Mouse (Mus musculus) liver, adult 2 months (tissue): ENCODE results near the gene Pan3. TPM values are rescaled to one million over a fixed set of nuclear protein-coding genes. Genes with fewer than 3 reads are reported as not detected.

Experiments
- DNase-seq: peaks from one replicate; pipeline ENCODE4 v3.0.0-alpha.2; 2011; ENCODE audit warnings: low read depth, low spot score; ENCODE audit errors: extremely low read depth
- H3K27ac ChIP-seq: fragments of 200-500 bp; replicated peaks from 2 replicates; pipeline ENCODE4 v1.5.1; 2012; ENCODE audit warnings: low read depth, mild to moderate bottlenecking, control low read depth, inconsistent platforms, low read length; ENCODE audit not compliant: insufficient read depth
- H3K27me3 ChIP-seq: fragments of 200-500 bp; 2 replicates; pipeline ENCODE4 v1.6.1; 2012; ENCODE audit warnings: mild to moderate bottlenecking, moderate library complexity, low read length, inconsistent platforms; ENCODE audit not compliant: control insufficient read depth, insufficient read depth
- H3K36me3 ChIP-seq: fragments of 200-500 bp; 2 replicates; pipeline ENCODE4 v1.6.1; 2012; ENCODE audit warnings: low read length, inconsistent platforms; ENCODE audit not compliant: control insufficient read depth, insufficient read depth
- H3K4me1 ChIP-seq: fragments of 200-500 bp; 2 replicates; pipeline ENCODE4 v1.6.1; 2011; ENCODE audit warnings: low read length; ENCODE audit not compliant: control insufficient read depth, insufficient read depth
- H3K4me3 ChIP-seq: fragments of 200-500 bp; 2 replicates; pipeline ENCODE4 v1.5.1; 2011; ENCODE audit warnings: low read depth, mild to moderate bottlenecking, control low read depth, low read length, moderate library complexity; ENCODE audit not compliant: insufficient read depth
- H3K79me2 ChIP-seq: fragments of 200-500 bp; 2 replicates; pipeline ENCODE4 v1.6.1; 2012; ENCODE audit warnings: inconsistent platforms, mild to moderate bottlenecking, low read length, moderate library complexity; ENCODE audit not compliant: control insufficient read depth, insufficient read depth
- H3K9ac ChIP-seq: fragments of 200-500 bp; 2 replicates; pipeline ENCODE4 v1.6.1; 2012; ENCODE audit warnings: low read depth, mild to moderate bottlenecking, control low read depth, inconsistent platforms, low read length
- CTCF ChIP-seq: fragments of 200-500 bp; IDR thresholded peaks from 2 replicates; pipeline ENCODE4 v1.5.1; 2011; ENCODE audit warnings: low read depth, low read length, control low read depth
- POLR2A ChIP-seq: fragments of 200-500 bp; IDR thresholded peaks from 2 replicates; pipeline ENCODE4 v1.6.1; 2011; ENCODE audit warnings: low read length, control low read depth; ENCODE audit not compliant: insufficient read depth; ENCODE audit errors: extremely low read depth
- whole genome bisulfite sequencing: fragments of 180-500 bp; shearing (Covaris S2); methylation state at CpG from one replicate; pipeline ENCODE4 v1.1.7; 2018; 5-methylcytosine and 5-hydroxymethylcytosine counted together
- polyA plus RNA-seq: library from polyadenylated mRNA; depleted of rRNA; stranded (reverse); fragments of >200 nt; gene quantifications from 2 replicates; pipeline ENCODE4 v1.2.3, GENCODE M21; 2012
- total RNA-seq: library from RNA; depleted of rRNA; stranded (reverse); fragments of >200 nt; gene quantifications from 2 replicates; pipeline ENCODE4 v1.2.3, GENCODE M21; 2014

The Pan3 gene
- total and polyA plus RNA-seq, 2 experiments = 11.6 to 47.1 TPM

GRCm38 (mm10) chr5:147435751-147436150, 5.8 kb downstream of the Pan3 start:
- Histone ChIP-seq H3K36me3 (no peaks in the 10 kb centered on the region), H3K9ac (no peak overlapping the region), H3K27me3 (no peaks in the 10 kb centered on the region), H3K4me3 (no peak overlapping the region), H3K27ac (0 out of 2 replicates have a peak overlapping the region, but pooled peaks have one; percentile 4), H3K4me1 (peaks cover 44% of the 10 kb centered on the region), H3K79me2 (peaks cover 64% of the 10 kb centered on the region)
- TF ChIP-seq CTCF = no peak
- TF ChIP-seq POLR2A = no peak
- peak; percentile 76 for DNase-seq
- WGBS = 8% methylated on average over 2 of the region's 2 CpGs

GRCm38 (mm10) chr5:147436491-147436890, 6.5 kb downstream of the Pan3 start:
- Histone ChIP-seq H3K4me3 (no peak overlapping the region), H3K27ac (no peak overlapping the region), H3K36me3 (no peaks in the 10 kb centered on the region), H3K4me1 (peaks cover 46% of the 10 kb centered on the region), H3K27me3 (no peaks in the 10 kb centered on the region), H3K9ac (no peak overlapping the region), H3K79me2 (peaks cover 63% of the 10 kb centered on the region)
- TF ChIP-seq POLR2A (no peak), CTCF (no peak)
- WGBS = 68% methylated on average over 5 of the region's 5 CpGs
- DNase-seq = no peak

GRCm38 (mm10) chr5:147440996-147441507, 11.1 kb downstream of the Pan3 start:
- Histone ChIP-seq H3K9ac (no peak overlapping the region), H3K27ac (no peak overlapping the region), H3K36me3 (no peaks in the 10 kb centered on the region), H3K79me2 (peaks cover 51% of the 10 kb centered on the region), H3K27me3 (no peaks in the 10 kb centered on the region), H3K4me1 (peaks cover 18% of the 10 kb centered on the region), H3K4me3 (no peak overlapping the region)
- DNase-seq = no peak
- TF ChIP-seq POLR2A (no peak), CTCF (no peak)
- 51% methylated on average over 3 of the region's 3 CpGs for WGBS

- Histone ChIP-seq H3K27me3 (no peaks in the 10 kb centered on the region), H3K4me1 (peaks cover 13% of the 10 kb centered on the region), H3K79me2 (peaks cover 45% of the 10 kb centered on the region), H3K4me3 (no peak overlapping the region), H3K27ac (no peak overlapping the region), H3K36me3 (no peaks in the 10 kb centered on the region), H3K9ac (no peak overlapping the region)
- 70% methylated on average over 1 of the region's 1 CpGs for WGBS
- TF ChIP-seq POLR2A (no peak), CTCF (no peak)
- DNase-seq = no peak
These were observed 12.0 kb downstream of the Pan3 start for GRCm38 (mm10) chr5:147441979-147442378.

GRCm38 (mm10) chr5:147442741-147443140, 12.8 kb downstream of the Pan3 start:
- 78% methylated on average over 4 of the region's 4 CpGs for WGBS
- no peak overlapping the region for H3K4me3 ChIP-seq
- no peaks in the 10 kb centered on the region for H3K36me3 ChIP-seq
- H3K4me1 ChIP-seq = peaks cover 13% of the 10 kb centered on the region
- no peak overlapping the region for H3K9ac ChIP-seq
- H3K79me2 ChIP-seq = peaks cover 48% of the 10 kb centered on the region
- H3K27me3 ChIP-seq = no peaks in the 10 kb centered on the region
- H3K27ac ChIP-seq = no peak overlapping the region
- TF ChIP-seq CTCF = no peak
- no peak for TF ChIP-seq POLR2A
- DNase-seq = no peak

GRCm38 (mm10) chr5:147444298-147444697, 14.3 kb downstream of the Pan3 start:
- H3K9ac ChIP-seq = no peak overlapping the region
- peaks cover 42% of the 10 kb centered on the region for H3K79me2 ChIP-seq
- no peak for DNase-seq
- no peak overlapping the region for H3K27ac ChIP-seq
- H3K4me1 ChIP-seq = peaks cover 11% of the 10 kb centered on the region; the same call in 1 of the 2 replicates
- H3K36me3 ChIP-seq = no peaks in the 10 kb centered on the region
- H3K4me3 ChIP-seq = no peak overlapping the region
- WGBS = 87% methylated on average over 6 of the region's 6 CpGs
- TF ChIP-seq POLR2A = no peak
- TF ChIP-seq CTCF = no peak
- H3K27me3 ChIP-seq = no peaks in the 10 kb centered on the region
